Mouse (Mus musculus): Measurements from ENCODE around the gene Fbxl18. TPM values are rescaled to one million over a fixed set of nuclear protein-coding genes. Genes with fewer than 3 reads are reported as not detected.

The Fbxl18 gene
- polyA plus RNA-seq, 1 experiment from 2014 or later: 10.3 TPM

GRCm38 (mm10) chr5:142902506-142903314 lies 7.5 kb upstream of the Fbxl18 start:
- H3K27me3 ChIP-seq (replicated peaks; ENCODE audit: control insufficient read depth, insufficient read depth, low read length): no peaks in the 10 kb centered on the region
- peak overlapping the region; percentile 80 for H3K27ac ChIP-seq (ENCODE audit: low read length)
- H3K4me1 ChIP-seq (ENCODE audit: control insufficient read depth, insufficient read depth, low read length): peaks cover 25% of the 10 kb centered on the region
- peak overlapping the region; percentile 57 for H3K9ac ChIP-seq (ENCODE audit: low read depth, low read length)
- H3K36me3 ChIP-seq (ENCODE audit: control insufficient read depth, insufficient read depth, low read length): peaks cover 29% of the 10 kb centered on the region
- H3K4me2 ChIP-seq (ENCODE audit: low read depth, low read length): peak overlapping the region; percentile 35
- peak overlapping the region; percentile 83; the same call in 1 of the 2 replicates for H3K4me3 ChIP-seq (ENCODE audit: low read length)
- WGBS: 42% methylated on average over 5 of the region's 5 CpGs
- ATAC-seq: no peak
- no peaks in the 10 kb centered on the region for H3K9me3 ChIP-seq (ENCODE audit: control insufficient read depth, low read length)

GRCm38 (mm10) chr5:142901846-142902505 lies 6.8 kb upstream of the Fbxl18 start:
- 0 out of 2 replicates have a peak, but pooled peaks have one; percentile 0 for ATAC-seq
- no peaks in the 10 kb centered on the region for H3K27me3 ChIP-seq (replicated peaks; ENCODE audit: control insufficient read depth, insufficient read depth, low read length)
- no peak overlapping the region for H3K4me3 ChIP-seq (ENCODE audit: low read length)
- H3K9ac ChIP-seq (ENCODE audit: low read depth, low read length): peak overlapping the region; percentile 57; the same call in 1 of the 2 replicates
- peaks cover 29% of the 10 kb centered on the region for H3K36me3 ChIP-seq (ENCODE audit: control insufficient read depth, insufficient read depth, low read length)
- H3K4me1 ChIP-seq (ENCODE audit: control insufficient read depth, insufficient read depth, low read length): peaks cover 21% of the 10 kb centered on the region
- 35% methylated on average over 4 of the region's 4 CpGs for WGBS
- no peaks in the 10 kb centered on the region for H3K9me3 ChIP-seq (ENCODE audit: control insufficient read depth, low read length)
- H3K27ac ChIP-seq (ENCODE audit: low read length): peak overlapping the region; percentile 80
- H3K4me2 ChIP-seq (ENCODE audit: low read depth, low read length): no peak overlapping the region

DNA sequence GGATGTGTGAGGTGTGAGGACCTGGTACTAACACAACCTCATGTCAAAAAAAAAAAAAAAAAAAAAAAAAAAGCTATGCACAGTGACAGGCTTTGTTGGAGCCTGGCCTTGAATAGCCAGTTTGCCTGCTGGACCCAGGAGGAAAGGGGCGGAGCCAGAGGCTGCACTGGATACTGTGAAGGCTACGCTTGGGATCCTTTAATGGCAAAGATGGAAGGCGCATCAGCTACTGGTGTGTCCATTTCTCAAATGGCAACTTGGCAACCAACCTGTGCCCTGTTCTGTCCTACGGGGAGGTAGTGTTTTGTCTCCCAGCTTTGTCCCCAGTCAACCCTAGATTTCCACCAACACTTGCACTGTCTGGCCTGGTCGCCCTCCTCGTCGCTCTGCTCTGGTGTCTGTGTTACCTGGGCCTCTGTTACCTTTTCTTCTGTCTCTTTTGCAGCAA lies 6.2 kb upstream of the Fbxl18 start:
- H3K9ac ChIP-seq (ENCODE audit: low read depth, low read length): no peak overlapping the region
- H3K9me3 ChIP-seq (ENCODE audit: control insufficient read depth, low read length): no peaks in the 10 kb centered on the region
- 77% methylated on average over 7 of the region's 7 CpGs for WGBS
- ATAC-seq: no peak
- no peaks in the 10 kb centered on the region for H3K27me3 ChIP-seq (replicated peaks; ENCODE audit: control insufficient read depth, insufficient read depth, low read length)
- peak overlapping the region; percentile 80 for H3K27ac ChIP-seq (ENCODE audit: low read length)
- peaks cover 20% of the 10 kb centered on the region for H3K4me1 ChIP-seq (ENCODE audit: control insufficient read depth, insufficient read depth, low read length)
- peaks cover 29% of the 10 kb centered on the region for H3K36me3 ChIP-seq (ENCODE audit: control insufficient read depth, insufficient read depth, low read length)
- no peak overlapping the region for H3K4me2 ChIP-seq (ENCODE audit: low read depth, low read length)
- no peak overlapping the region for H3K4me3 ChIP-seq (ENCODE audit: low read length)

GRCm38 (mm10) chr5:142900651-142901050 lies 5.4 kb upstream of the Fbxl18 start:
- Histone ChIP-seq H3K27me3 (replicated peaks; ENCODE audit: control insufficient read depth, insufficient read depth, low read length) (no peaks in the 10 kb centered on the region), H3K4me1 (ENCODE audit: control insufficient read depth, insufficient read depth, low read length) (peaks cover 20% of the 10 kb centered on the region), H3K4me3 (ENCODE audit: low read length) (no peak overlapping the region), H3K27ac (ENCODE audit: low read length) (peak overlapping the region; percentile 80; the same call in 1 of the 2 replicates), H3K36me3 (ENCODE audit: control insufficient read depth, insufficient read depth, low read length) (peaks cover 29% of the 10 kb centered on the region), H3K4me2 (ENCODE audit: low read depth, low read length) (no peak overlapping the region), H3K9me3 (ENCODE audit: control insufficient read depth, low read length) (no peaks in the 10 kb centered on the region), H3K9ac (ENCODE audit: low read depth, low read length) (no peak overlapping the region)
- 70% methylated on average over 7 of the region's 7 CpGs for WGBS
- ATAC-seq: no peak

- H3K36me3 ChIP-seq (ENCODE audit: control insufficient read depth, insufficient read depth, low read length): peaks cover 27% of the 10 kb centered on the region
- H3K4me2 ChIP-seq (ENCODE audit: low read depth, low read length): no peak overlapping the region
- no peak for ATAC-seq
- no peaks in the 10 kb centered on the region for H3K27me3 ChIP-seq (replicated peaks; ENCODE audit: control insufficient read depth, insufficient read depth, low read length)
- peaks cover 20% of the 10 kb centered on the region for H3K4me1 ChIP-seq (ENCODE audit: control insufficient read depth, insufficient read depth, low read length)
- H3K9me3 ChIP-seq (ENCODE audit: control insufficient read depth, low read length): no peaks in the 10 kb centered on the region
- no peak overlapping the region for H3K27ac ChIP-seq (ENCODE audit: low read length)
- WGBS: 66% methylated on average over 5 of the region's 5 CpGs
- no peak overlapping the region for H3K9ac ChIP-seq (ENCODE audit: low read depth, low read length)
- no peak overlapping the region for H3K4me3 ChIP-seq (ENCODE audit: low read length)
Observed at GRCm38 (mm10) chr5:142899932-142900533, 4.8 kb upstream of the Fbxl18 start.

GRCm38 (mm10) chr5:142899057-142899601 lies 3.9 kb upstream of the Fbxl18 start:
- H3K9me3 ChIP-seq (ENCODE audit: control insufficient read depth, low read length): no peaks in the 10 kb centered on the region
- 0 out of 2 replicates have a peak overlapping the region, but pooled peaks have one; percentile 15 for H3K27ac ChIP-seq (ENCODE audit: low read length)
- no peak overlapping the region for H3K4me2 ChIP-seq (ENCODE audit: low read depth, low read length)
- H3K27me3 ChIP-seq (replicated peaks; ENCODE audit: control insufficient read depth, insufficient read depth, low read length): no peaks in the 10 kb centered on the region
- H3K4me1 ChIP-seq (ENCODE audit: control insufficient read depth, insufficient read depth, low read length): peaks cover 18% of the 10 kb centered on the region
- peaks cover 20% of the 10 kb centered on the region for H3K36me3 ChIP-seq (ENCODE audit: control insufficient read depth, insufficient read depth, low read length)
- no peak overlapping the region for H3K4me3 ChIP-seq (ENCODE audit: low read length)
- 77% methylated on average over 9 of the region's 9 CpGs for WGBS
- ATAC-seq: no peak
- H3K9ac ChIP-seq (ENCODE audit: low read depth, low read length): no peak overlapping the region

DNA sequence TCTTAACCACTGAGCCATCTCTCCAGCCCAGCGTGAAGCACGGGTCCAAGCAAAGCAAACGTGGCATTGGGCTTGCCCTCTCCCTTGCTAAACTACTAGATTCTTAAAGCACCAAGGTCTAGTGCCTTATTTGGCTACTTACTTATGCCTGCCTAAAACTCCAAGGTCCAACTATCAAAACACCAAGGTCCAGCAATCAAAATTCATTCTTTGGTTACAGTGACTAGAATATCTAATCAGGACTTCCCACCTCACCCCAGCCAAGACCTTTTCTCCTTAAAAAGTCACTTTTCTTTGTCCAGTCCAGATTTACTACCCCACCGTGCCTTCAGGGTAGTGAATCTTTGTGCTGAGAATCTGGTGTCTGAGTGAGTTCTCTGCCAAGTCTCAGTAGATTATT lies 3.1 kb upstream of the Fbxl18 start:
- WGBS: 83% methylated on average over 4 of the region's 4 CpGs
- no peak overlapping the region for H3K9ac ChIP-seq (ENCODE audit: low read depth, low read length)
- peaks cover 17% of the 10 kb centered on the region for H3K4me1 ChIP-seq (ENCODE audit: control insufficient read depth, insufficient read depth, low read length)
- H3K9me3 ChIP-seq (ENCODE audit: control insufficient read depth, low read length): no peaks in the 10 kb centered on the region
- H3K4me3 ChIP-seq (ENCODE audit: low read length): no peak overlapping the region
- H3K4me2 ChIP-seq (ENCODE audit: low read depth, low read length): no peak overlapping the region
- no peak overlapping the region for H3K27ac ChIP-seq (ENCODE audit: low read length)
- H3K36me3 ChIP-seq (ENCODE audit: control insufficient read depth, insufficient read depth, low read length): peaks cover 16% of the 10 kb centered on the region
- H3K27me3 ChIP-seq (replicated peaks; ENCODE audit: control insufficient read depth, insufficient read depth, low read length): no peaks in the 10 kb centered on the region
- no peak for ATAC-seq

DNA sequence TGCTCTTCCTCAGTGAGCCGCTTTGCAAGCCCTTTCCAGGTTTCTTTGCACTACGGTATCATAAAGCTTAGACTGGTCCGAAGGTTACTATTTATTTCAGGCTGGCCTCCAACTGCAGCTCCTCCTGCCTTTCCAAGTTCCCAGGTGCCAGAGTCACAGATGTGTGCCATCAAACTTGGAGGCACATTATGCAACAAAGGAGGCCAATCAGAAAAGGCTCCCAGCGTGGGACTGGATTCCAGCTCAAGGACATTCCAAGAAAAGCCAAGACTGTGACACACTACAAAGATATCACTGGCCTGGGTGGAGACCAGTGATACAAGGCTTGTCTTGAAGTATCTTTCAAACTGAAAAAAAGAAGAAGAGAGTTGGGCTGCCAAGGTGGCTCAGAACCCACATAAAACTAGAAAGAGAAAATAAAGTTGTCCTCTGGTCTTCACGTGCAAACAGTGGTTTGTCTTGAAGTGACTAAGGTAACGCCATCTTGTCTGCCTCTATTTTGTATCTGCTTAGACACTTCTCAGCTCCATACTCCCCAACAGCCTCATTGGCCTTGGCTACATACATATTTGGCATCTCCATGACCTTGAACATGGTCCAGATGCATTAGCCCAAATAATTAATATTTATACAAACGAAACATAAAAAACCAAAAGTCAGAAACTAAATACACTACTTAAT lies 2.5 kb upstream of the Fbxl18 start:
- H3K4me3 ChIP-seq (ENCODE audit: low read length): no peak overlapping the region
- H3K4me2 ChIP-seq (ENCODE audit: low read depth, low read length): no peak overlapping the region
- 72% methylated on average over 7 of the region's 7 CpGs for WGBS
- peaks cover 13% of the 10 kb centered on the region for H3K36me3 ChIP-seq (ENCODE audit: control insufficient read depth, insufficient read depth, low read length)
- no peak overlapping the region for H3K9ac ChIP-seq (ENCODE audit: low read depth, low read length)
- H3K4me1 ChIP-seq (ENCODE audit: control insufficient read depth, insufficient read depth, low read length): peaks cover 13% of the 10 kb centered on the region
- peak; percentile 66 for ATAC-seq
- peak overlapping the region; percentile 45; the same call in 1 of the 2 replicates for H3K27ac ChIP-seq (ENCODE audit: low read length)
- H3K27me3 ChIP-seq (replicated peaks; ENCODE audit: control insufficient read depth, insufficient read depth, low read length): no peaks in the 10 kb centered on the region
- no peaks in the 10 kb centered on the region for H3K9me3 ChIP-seq (ENCODE audit: control insufficient read depth, low read length)

Measured in intestine, embryonic 16.5 days (tissue).